Mouse (Mus musculus): Measurements from ENCODE around the gene Snta1. TPM values are rescaled to one million over a fixed set of nuclear protein-coding genes. Genes with fewer than 3 reads are reported as not detected.

Gene Snta1
- polyA plus RNA-seq, 1 experiment from 2014 or later = 4.9 TPM

DNA sequence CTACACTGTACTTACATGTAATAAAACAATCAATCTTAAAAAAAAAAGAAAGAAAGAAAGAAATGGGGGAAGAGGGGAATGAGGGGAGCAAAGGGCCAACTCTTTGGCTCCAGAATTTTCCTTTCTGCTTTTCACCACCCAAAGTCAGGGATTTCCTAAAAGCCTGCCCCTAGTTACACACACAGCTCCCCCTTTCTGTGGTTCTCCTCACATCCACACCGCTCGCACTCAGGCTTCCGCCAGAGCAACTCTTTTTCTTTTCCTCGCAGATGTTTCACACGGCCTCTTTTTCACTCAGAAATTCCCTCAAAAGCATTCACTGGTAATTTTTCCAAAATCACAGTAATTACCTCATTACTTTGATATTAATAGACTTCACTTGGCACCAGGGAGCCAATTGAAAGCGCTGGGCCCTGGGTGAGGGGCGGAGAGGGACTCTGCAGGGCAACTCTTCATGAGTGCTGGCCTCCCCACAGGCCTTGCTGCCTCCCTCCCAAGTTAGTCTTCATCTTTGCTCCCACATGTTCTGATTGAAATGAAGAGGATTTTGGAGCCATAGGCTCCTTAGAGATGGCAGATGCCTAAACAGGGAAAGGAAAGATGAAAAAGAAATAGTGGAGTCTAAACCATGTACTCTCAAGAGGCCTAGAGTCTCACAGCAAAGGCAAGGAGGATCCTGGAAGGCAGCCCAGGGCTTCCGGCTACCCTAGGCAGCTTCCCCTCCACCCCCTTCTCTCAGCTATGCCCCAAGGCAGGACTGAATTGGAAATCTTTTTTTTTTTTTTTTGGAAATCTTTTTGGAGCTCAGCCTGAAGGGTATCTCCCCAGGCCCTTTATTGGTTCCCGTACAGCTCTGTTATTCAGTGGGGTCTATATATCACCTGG lies 12.0 kb upstream of the Snta1 start:
- no peak overlapping the region for H3K4me3 ChIP-seq (ENCODE audit: low read depth, low read length)
- H3K27me3 ChIP-seq (replicated peaks; ENCODE audit: control insufficient read depth, insufficient read depth, low read length) = no peaks in the 10 kb centered on the region
- no peak overlapping the region for H3K4me2 ChIP-seq (replicated peaks; ENCODE audit: low read depth)
- no peaks in the 10 kb centered on the region for H3K4me1 ChIP-seq (replicated peaks; ENCODE audit: control insufficient read depth, insufficient read depth, low read length)
- ATAC-seq = no peak
- WGBS = 92% methylated on average over 9 of the region's 9 CpGs
- no peak overlapping the region for H3K9ac ChIP-seq (ENCODE audit: low read depth, low read length)
- no peak overlapping the region for H3K27ac ChIP-seq (ENCODE audit: low read depth, low read length)
- H3K9me3 ChIP-seq (ENCODE audit: control insufficient read depth) = no peaks in the 10 kb centered on the region
- no peak for TF ChIP-seq CTCF (IDR thresholded peaks at IDR 0.05; ENCODE audit: low read depth)
- H3K36me3 ChIP-seq (ENCODE audit: control insufficient read depth, insufficient read depth) = no peaks in the 10 kb centered on the region

GRCm38 (mm10) chr2:154418001-154418400 lies 10.1 kb upstream of the Snta1 start:
- no peak for TF ChIP-seq CTCF (IDR thresholded peaks at IDR 0.05; ENCODE audit: low read depth)

DNA sequence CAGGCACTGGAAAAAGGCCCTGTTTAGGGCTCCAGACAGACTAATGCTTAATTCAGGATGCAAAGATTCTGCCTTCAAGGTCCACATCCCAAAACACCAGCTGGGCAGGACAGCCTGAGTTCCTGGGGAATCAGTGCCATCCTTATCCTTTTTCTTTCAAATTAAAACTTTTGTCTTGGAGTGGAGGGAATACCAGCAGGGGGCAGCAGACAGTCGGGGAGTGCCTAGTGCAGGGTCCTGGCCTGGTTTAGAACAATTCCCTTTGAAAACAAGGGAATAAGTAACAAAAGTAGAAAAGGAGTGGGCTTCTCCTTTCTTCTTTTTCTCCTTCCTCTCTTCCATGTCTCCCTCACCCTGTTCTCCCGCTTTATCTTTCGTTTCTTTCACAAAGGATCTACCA lies 9.2 kb upstream of the Snta1 start:
- H3K27me3 ChIP-seq (replicated peaks; ENCODE audit: control insufficient read depth, insufficient read depth, low read length) = no peaks in the 10 kb centered on the region
- no peaks in the 10 kb centered on the region for H3K4me1 ChIP-seq (replicated peaks; ENCODE audit: control insufficient read depth, insufficient read depth, low read length)
- H3K4me2 ChIP-seq (replicated peaks; ENCODE audit: low read depth) = no peak overlapping the region
- no peak for ATAC-seq
- H3K9ac ChIP-seq (ENCODE audit: low read depth, low read length) = no peak overlapping the region
- peak; percentile 90 for TF ChIP-seq CTCF (IDR thresholded peaks at IDR 0.05; ENCODE audit: low read depth)
- no peak overlapping the region for H3K4me3 ChIP-seq (ENCODE audit: low read depth, low read length)
- H3K36me3 ChIP-seq (ENCODE audit: control insufficient read depth, insufficient read depth) = no peaks in the 10 kb centered on the region
- no peaks in the 10 kb centered on the region for H3K9me3 ChIP-seq (ENCODE audit: control insufficient read depth)
- H3K27ac ChIP-seq (ENCODE audit: low read depth, low read length) = no peak overlapping the region
- WGBS = 28% methylated on average over 3 of the region's 3 CpGs

More at GRCm38 (mm10) chr2:154418001-154418400, 10.1 kb upstream of the Snta1 start:
- no peaks in the 10 kb centered on the region for H3K27me3 ChIP-seq (replicated peaks; ENCODE audit: control insufficient read depth, insufficient read depth, low read length)
- no peak overlapping the region for H3K27ac ChIP-seq (ENCODE audit: low read depth, low read length)
- H3K36me3 ChIP-seq (ENCODE audit: control insufficient read depth, insufficient read depth) = no peaks in the 10 kb centered on the region
- WGBS = 65% methylated on average over 7 of the region's 7 CpGs
- H3K4me1 ChIP-seq (replicated peaks; ENCODE audit: control insufficient read depth, insufficient read depth, low read length) = no peaks in the 10 kb centered on the region
- H3K9me3 ChIP-seq (ENCODE audit: control insufficient read depth) = no peaks in the 10 kb centered on the region
- H3K9ac ChIP-seq (ENCODE audit: low read depth, low read length) = no peak overlapping the region
- no peak overlapping the region for H3K4me3 ChIP-seq (ENCODE audit: low read depth, low read length)
- H3K4me2 ChIP-seq (replicated peaks; ENCODE audit: low read depth) = no peak overlapping the region
- ATAC-seq = no peak

- TF ChIP-seq CTCF (IDR thresholded peaks at IDR 0.05; ENCODE audit: low read depth) = peak; percentile 75
- H3K27ac ChIP-seq (ENCODE audit: low read depth, low read length) = no peak overlapping the region
- H3K27me3 ChIP-seq (replicated peaks; ENCODE audit: control insufficient read depth, insufficient read depth, low read length) = no peaks in the 10 kb centered on the region
- no peaks in the 10 kb centered on the region for H3K4me1 ChIP-seq (replicated peaks; ENCODE audit: control insufficient read depth, insufficient read depth, low read length)
- ATAC-seq = no peak
- H3K4me3 ChIP-seq (ENCODE audit: low read depth, low read length) = no peak overlapping the region
- no peaks in the 10 kb centered on the region for H3K36me3 ChIP-seq (ENCODE audit: control insufficient read depth, insufficient read depth)
- no peak overlapping the region for H3K9ac ChIP-seq (ENCODE audit: low read depth, low read length)
- WGBS = 66% methylated on average over 7 of the region's 7 CpGs
- H3K4me2 ChIP-seq (replicated peaks; ENCODE audit: low read depth) = no peak overlapping the region
- no peaks in the 10 kb centered on the region for H3K9me3 ChIP-seq (ENCODE audit: control insufficient read depth)
Observed at GRCm38 (mm10) chr2:154412018-154412666, 4.2 kb upstream of the Snta1 start.

DNA sequence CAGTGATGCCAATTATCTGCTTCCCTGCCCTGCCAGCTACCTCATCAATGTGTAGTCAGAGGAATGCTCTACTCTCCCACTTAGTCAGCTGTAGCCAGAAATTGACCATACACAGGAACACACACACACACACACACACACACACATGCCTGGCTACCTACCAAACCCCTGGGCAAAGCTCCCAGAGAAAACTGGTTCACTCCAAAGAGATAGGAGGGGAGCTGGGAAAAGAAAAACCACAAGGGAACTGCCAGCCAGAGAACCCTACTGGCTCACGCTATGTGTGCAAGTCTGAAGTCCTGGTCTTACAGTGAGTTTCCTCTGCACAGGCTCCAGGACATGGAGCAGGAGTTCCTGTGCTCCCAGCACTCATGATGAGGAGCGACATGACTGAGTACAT lies 2.5 kb upstream of the Snta1 start:
- Histone ChIP-seq H3K4me2 (replicated peaks; ENCODE audit: low read depth) (no peak overlapping the region), H3K9me3 (ENCODE audit: control insufficient read depth) (no peaks in the 10 kb centered on the region), H3K4me1 (replicated peaks; ENCODE audit: control insufficient read depth, insufficient read depth, low read length) (no peaks in the 10 kb centered on the region), H3K27ac (ENCODE audit: low read depth, low read length) (no peak overlapping the region), H3K4me3 (ENCODE audit: low read depth, low read length) (no peak overlapping the region), H3K27me3 (replicated peaks; ENCODE audit: control insufficient read depth, insufficient read depth, low read length) (no peaks in the 10 kb centered on the region), H3K36me3 (ENCODE audit: control insufficient read depth, insufficient read depth) (no peaks in the 10 kb centered on the region), H3K9ac (ENCODE audit: low read depth, low read length) (no peak overlapping the region)
- WGBS = 58% methylated on average over 2 of the region's 2 CpGs
- ATAC-seq = no peak
- TF ChIP-seq CTCF (IDR thresholded peaks at IDR 0.05; ENCODE audit: low read depth) = no peak

GRCm38 (mm10) chr2:154407063-154407642 lies 746 bp downstream of the Snta1 start:
- peak overlapping the region; percentile 55 for H3K9ac ChIP-seq (ENCODE audit: low read depth, low read length)
- H3K36me3 ChIP-seq (ENCODE audit: control insufficient read depth, insufficient read depth) = no peaks in the 10 kb centered on the region
- 42% methylated on average over 11 of the region's 11 CpGs for WGBS
- H3K9me3 ChIP-seq (ENCODE audit: control insufficient read depth) = no peaks in the 10 kb centered on the region
- peak overlapping the region; percentile 66 for H3K4me3 ChIP-seq (ENCODE audit: low read depth, low read length)
- H3K27me3 ChIP-seq (replicated peaks; ENCODE audit: control insufficient read depth, insufficient read depth, low read length) = no peaks in the 10 kb centered on the region
- no peak; the same call in 1 of the 2 replicates for ATAC-seq
- TF ChIP-seq CTCF (IDR thresholded peaks at IDR 0.05; ENCODE audit: low read depth) = no peak
- H3K4me2 ChIP-seq (replicated peaks; ENCODE audit: low read depth) = peak overlapping the region; percentile 94
- 0 out of 2 replicates have a peak overlapping the region, but pooled peaks have one; percentile 57 for H3K27ac ChIP-seq (ENCODE audit: low read depth, low read length)
- H3K4me1 ChIP-seq (replicated peaks; ENCODE audit: control insufficient read depth, insufficient read depth, low read length) = no peaks in the 10 kb centered on the region
